Mouse (Mus musculus) layer of hippocampus, postnatal 10 days (tissue): ENCODE data around the gene Gm5414. TPM values are rescaled to one million over a fixed set of nuclear protein-coding genes. Genes with fewer than 3 reads are reported as not detected.

Experiments
- DNase-seq, 2 experiments: peaks; one replicate each; pipeline ENCODE4 v3.0.0; 2021; ENCODE audit warnings: low spot score in 2 of 2
- long read RNA-seq: library from polyadenylated mRNA; stranded (forward); transcript quantifications from one replicate; pipeline ENCODE4 v2.0.0, GENCODE M21; 2023
- microRNA-seq, 2 experiments: library from miRNA; unstranded; fragments of <30 nt; microRNA quantifications; one replicate each; pipeline ENCODE4 v1.2.0; 2021
- total RNA-seq, 2 experiments: library from RNA; stranded (reverse); gene quantifications; 2 replicates each; pipeline ENCODE4 v1.2.3; 2021

Gm5414 gene
- not detected for total RNA-seq
- long read RNA-seq, result 0 reads

GRCm38 (mm10) chr15:101627884-101628283 lies at the start of gene Gm5414:
Gm5414 (minus strand) TSS chr15:101628188.
- no peak for DNase-seq

GRCm38 (mm10) chr15:101675978-101676377 lies 48.0 kb upstream of the Gm5414 start:
- DNase-seq, result no peak

GRCm38 (mm10) chr15:101652736-101653265 lies 24.8 kb upstream of the Gm5414 start:
- DNase-seq, result no peak

GRCm38 (mm10) chr15:101647280-101647679 lies 19.3 kb upstream of the Gm5414 start, which contains the start of gene Gm5478:
Gm5478 (minus strand) TSS chr15:101647380.
- no peak for DNase-seq

GRCm38 (mm10) chr15:101599123-101599522 lies 28.9 kb downstream of the Gm5414 start:
- DNase-seq, result no peak

GRCm38 (mm10) chr15:101588216-101588615 lies 39.8 kb downstream of the Gm5414 start:
- no peak for DNase-seq

GRCm38 (mm10) chr15:101584456-101584855 lies 43.5 kb downstream of the Gm5414 start:
- DNase-seq, result no peak

GRCm38 (mm10) chr15:101583211-101583965 lies 44.6 kb downstream of the Gm5414 start:
- DNase-seq, result no peak

GRCm38 (mm10) chr15:101581701-101582100 lies 46.3 kb downstream of the Gm5414 start:
- no peak for DNase-seq

GRCm38 (mm10) chr15:101575506-101575905 lies 52.5 kb downstream of the Gm5414 start:
- DNase-seq, result no peak

Small RNAs within 50 kb of the gene (microRNA-seq; reads per million reads assigned to microRNA genes)
- gene Gm44383 (0 reads per million in 2 experiments), gene Gm44479 (0 reads per million in 2 experiments)

Other genes starting within 250 kb of the Gm5414 start
- gene Krt7, start 217.1 kb downstream of the Gm5414 start, total RNA-seq, result not detected
- gene Krt87, start 189.4 kb downstream of the Gm5414 start, total RNA-seq, result under 1 TPM; 0.55 to 0.62 TPM
- gene Krt88, start 180.4 kb downstream of the Gm5414 start, total RNA-seq, result not detected
- not detected for gene Krt81, start 164.4 kb downstream of the Gm5414 start, total RNA-seq
- under 1 TPM in 1 of 2 experiments, not detected in 1; 0.23 TPM for gene Krt86, start 154.7 kb downstream of the Gm5414 start, total RNA-seq
- not detected for gene Krt83, start 136.7 kb downstream of the Gm5414 start, total RNA-seq
- not detected for gene Gm49425, start 110.9 kb downstream of the Gm5414 start, total RNA-seq
- not detected for gene Krt84, start 95.4 kb downstream of the Gm5414 start, total RNA-seq
- not detected for gene Krt82, start 77.5 kb downstream of the Gm5414 start, total RNA-seq
- gene Krt90, start 65.2 kb downstream of the Gm5414 start, total RNA-seq, result under 1 TPM in 1 of 2 experiments, not detected in 1; 0.25 TPM
- gene Krt75, start 54.3 kb downstream of the Gm5414 start, total RNA-seq, result under 1 TPM in 1 of 2 experiments, not detected in 1; 0.13 TPM
- gene Gm5478, start 19.2 kb upstream of the Gm5414 start, total RNA-seq, result not detected
- not detected for gene Krt6b, start 52.1 kb upstream of the Gm5414 start, total RNA-seq
- gene Krt6a, start 66.1 kb upstream of the Gm5414 start, total RNA-seq, result not detected
- not detected for gene Krt5, start 84.7 kb upstream of the Gm5414 start, total RNA-seq
- not detected for gene Krt71, start 114.9 kb upstream of the Gm5414 start, total RNA-seq
- gene Krt72, start 158.3 kb upstream of the Gm5414 start, total RNA-seq, result not detected
- 1 to 10 TPM; 2.7 to 4.4 TPM for gene Krt73, start 174.2 kb upstream of the Gm5414 start, total RNA-seq
- gene Krt2, start 190.0 kb upstream of the Gm5414 start, total RNA-seq, result 1 to 10 TPM; 2.0 to 2.1 TPM
- gene Krt1, start 222.6 kb upstream of the Gm5414 start, total RNA-seq, result 1 to 10 TPM; 5.4 to 6.9 TPM
- 10 to 100 TPM in 1 of 2 experiments, 1 to 10 TPM in 1; 9.5 to 10.4 TPM for gene Krt77, start 241.5 kb upstream of the Gm5414 start, total RNA-seq